Mouse (Mus musculus): ENCODE results near the gene Creb5.

The Creb5 gene

GRCm38 (mm10) chr6:53643481-53643880, 356.4 kb downstream of the Creb5 start:
- no peak for DNase-seq (ENCODE audit: low read depth)

DNA sequence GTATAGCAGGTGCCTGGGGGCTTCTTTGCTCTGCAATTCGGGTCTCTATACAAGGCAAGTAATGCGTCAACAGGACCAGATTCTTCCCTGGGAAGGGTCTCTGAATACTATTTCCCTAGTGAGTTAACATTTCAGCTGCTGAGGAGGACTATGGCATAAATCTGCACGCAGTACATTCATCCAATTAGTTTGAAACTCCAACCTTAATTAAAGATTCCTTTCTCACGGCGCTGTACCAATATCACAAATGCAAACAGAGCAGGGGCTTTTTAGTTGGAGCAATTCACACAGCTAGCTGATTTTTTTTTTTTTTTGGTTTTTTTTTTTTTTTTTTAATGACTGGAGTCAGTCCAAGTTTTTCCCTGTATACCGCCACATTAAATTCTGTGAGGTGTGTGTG, 357.0 kb downstream of the Creb5 start:
- no peak for DNase-seq (ENCODE audit: low read depth)

DNA sequence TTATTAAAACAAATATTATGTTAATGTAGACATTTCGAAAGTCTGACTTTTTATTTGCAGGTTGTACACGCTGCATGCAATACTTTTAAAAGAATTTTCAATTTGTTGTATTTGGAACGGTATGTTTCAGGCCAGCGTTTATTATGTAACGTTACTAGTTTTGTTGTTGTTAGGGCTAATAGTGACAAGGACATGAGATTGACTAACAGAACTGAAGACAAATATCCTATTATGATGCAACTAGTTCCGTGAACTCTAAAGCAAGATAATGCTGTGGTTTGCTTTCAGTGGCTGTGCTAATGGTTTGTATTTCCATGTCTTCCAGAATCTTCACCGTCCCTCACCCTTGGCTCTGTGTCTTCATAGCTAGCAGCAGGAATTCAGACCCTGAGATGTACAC, 357.9 kb downstream of the Creb5 start:
- no peak for DNase-seq (ENCODE audit: low read depth)

GRCm38 (mm10) chr6:53649782-53650181, 362.7 kb downstream of the Creb5 start:
- no peak for DNase-seq (ENCODE audit: low read depth)

DNA sequence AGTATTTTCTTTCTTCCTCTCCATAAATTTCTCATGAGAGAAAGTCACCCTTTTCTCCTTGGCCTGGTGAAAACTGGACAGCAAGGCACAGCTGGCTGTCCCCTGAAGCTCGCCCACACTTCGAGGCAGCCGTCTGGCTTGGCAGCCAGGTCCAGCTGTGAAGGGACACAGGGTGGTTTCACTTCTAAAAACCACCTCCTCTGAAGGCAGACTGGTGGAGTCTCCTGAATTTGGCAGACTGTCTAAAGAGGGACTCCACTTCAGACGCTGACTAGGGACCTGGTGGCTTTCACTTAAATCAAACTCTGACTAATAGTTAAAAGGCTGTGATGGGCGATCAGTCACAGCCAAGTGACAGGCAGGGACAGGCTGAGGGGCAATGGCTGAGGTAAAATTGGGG, 365.6 kb downstream of the Creb5 start:
- no peak for DNase-seq (ENCODE audit: low read depth)

GRCm38 (mm10) chr6:53653706-53654360, 366.8 kb downstream of the Creb5 start:
- DNase-seq (ENCODE audit: low read depth), result no peak

GRCm38 (mm10) chr6:53654361-53654824, 367.3 kb downstream of the Creb5 start:
- no peak for DNase-seq (ENCODE audit: low read depth)

DNA sequence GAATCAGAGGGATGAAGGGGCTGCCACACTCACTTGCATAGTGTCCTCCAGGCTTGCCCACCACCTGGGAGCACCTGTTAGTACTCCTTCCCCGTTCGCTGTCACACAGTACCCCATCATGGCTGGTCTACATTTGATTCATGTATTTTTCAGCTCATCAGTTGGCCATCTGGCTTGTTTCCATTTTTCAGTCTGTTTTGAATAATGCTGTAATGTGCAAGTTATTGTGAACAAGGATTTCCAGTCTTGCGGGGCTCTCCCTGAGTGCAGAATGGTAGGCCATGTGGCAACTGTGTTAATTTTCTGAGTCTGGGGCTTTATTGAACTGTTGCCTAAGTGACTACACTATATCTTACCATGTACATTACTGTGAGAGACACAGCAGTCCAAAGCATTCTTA, 369.4 kb downstream of the Creb5 start:
- no peak for DNase-seq (ENCODE audit: low read depth)

GRCm38 (mm10) chr6:53657483-53657882, 370.4 kb downstream of the Creb5 start:
- DNase-seq (ENCODE audit: low read depth), result no peak

DNA sequence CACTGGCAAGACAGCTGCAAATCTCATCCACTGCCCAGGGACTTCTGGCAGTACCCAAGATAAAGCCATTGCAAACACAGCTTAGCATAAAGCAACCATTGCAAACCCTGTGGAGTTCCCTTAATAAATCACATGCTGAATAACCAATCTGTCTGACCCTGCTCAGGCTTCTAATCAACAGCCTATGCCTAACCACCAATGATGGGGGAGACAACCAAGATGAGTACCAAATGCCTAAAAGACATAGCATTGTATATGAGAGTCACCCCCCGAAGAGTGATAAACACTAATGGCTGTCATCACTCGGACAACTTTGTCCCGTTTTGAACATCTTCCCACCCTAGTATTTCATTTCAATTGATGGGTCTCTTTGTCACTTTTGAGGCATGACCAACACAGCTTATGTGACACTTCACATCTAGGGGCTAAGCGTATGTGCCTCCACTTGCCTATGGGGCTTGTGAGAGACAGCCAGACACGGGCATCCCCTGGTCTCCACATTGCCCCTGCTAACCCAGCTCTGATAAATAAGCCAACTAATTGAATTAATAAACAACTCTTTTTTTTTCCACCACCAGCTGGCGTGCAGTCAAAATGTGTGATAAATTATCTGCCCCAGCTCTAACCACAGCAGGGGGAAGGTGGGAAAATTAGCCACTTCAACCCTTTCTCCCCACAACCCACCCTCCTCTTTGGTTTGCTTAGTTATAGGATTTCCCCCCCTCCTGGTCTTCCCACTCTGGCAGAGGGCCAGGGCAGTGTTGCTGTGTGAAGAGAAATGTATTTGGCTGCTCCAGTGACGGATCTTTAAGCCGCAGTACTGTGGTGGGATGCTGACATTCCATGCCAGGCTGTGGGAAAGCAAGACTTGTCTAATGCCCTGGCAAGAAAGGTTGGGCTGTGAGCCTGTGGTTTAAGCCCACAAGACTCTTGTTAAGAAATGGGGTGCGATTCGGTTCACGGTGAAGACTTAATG, 376.1 kb downstream of the Creb5 start:
- no peak for DNase-seq (ENCODE audit: low read depth)

DNA sequence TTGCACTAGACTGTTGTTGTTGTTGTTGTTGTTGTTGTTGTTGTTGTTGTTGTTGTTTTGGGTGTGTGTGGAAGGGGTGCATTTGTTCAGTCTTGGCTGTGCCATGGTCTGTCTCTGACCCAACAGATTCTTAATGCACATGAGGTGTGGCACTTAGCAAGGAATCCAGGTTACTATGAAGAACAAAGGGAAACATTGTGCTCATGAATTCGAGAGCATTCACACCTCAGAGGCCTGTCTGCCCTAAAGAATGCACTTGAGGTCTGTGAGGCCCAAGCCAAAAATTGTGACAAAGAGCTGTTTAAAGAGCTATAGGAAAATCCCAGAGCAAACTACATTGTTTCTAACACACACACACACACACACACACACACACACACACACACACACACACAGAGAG, 377.7 kb downstream of the Creb5 start:
- DNase-seq (ENCODE audit: low read depth), result no peak

DNA sequence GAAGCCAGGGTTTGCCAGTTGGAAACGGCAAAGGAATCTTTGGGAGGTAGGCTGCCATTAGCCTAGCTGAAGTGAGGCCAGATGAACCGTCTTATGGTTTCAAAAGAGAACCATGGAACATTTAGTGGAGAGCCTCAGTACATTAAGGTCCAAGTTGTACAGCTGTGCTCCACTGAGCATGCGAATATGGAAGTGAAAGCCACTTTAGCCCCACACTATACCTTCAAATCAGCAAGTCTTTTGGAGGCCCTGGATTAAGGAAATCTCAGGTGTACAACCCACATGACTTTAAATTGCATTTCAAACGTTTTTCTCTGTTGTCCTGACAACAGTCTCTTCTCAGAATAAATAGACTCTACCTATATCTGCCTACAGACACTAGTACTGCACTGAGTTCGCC, 379.4 kb downstream of the Creb5 start:
- no peak for DNase-seq (ENCODE audit: low read depth)

DNA sequence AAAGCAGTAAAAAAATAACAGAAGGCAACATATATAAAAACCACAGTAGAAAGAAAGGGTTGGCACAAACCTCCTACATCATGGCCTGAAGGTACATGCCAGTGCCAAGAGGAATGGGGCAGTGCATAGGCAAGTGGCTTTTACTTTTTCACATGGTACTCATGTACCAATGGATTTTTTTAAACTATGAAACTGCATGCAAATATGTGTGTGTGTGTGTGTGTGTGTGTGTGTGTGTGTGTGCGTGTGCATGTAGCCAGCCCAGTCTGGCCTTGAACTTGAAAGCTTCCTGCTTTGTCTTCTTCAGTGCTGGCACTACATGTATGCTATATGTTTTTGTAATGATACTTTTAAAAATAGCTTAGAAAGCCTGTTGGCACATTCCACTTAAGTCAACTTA, 391.2 kb downstream of the Creb5 start:
- no peak for DNase-seq (ENCODE audit: low read depth)

GRCm38 (mm10) chr6:53680046-53680445, 393.0 kb downstream of the Creb5 start:
- DNase-seq (ENCODE audit: low read depth), result no peak

DNA sequence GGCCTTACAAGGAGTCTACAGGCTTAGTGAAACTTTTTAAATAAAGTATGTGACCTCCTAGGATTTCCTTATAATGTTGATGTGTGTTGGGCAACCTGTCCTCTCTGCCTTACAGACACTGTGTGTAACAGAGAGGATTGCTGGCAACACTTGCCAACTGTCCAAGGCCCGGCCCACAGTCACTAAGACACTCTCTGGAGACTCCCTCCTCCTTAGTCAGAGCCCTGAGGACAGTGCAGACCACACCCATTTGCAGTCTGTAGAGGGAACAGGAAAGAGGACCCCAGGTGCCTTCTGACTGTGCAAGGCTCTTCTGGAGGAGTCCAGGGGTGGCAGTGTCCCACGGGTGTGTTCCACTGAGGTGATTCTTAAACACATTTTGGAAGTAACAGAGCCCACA, 397.3 kb downstream of the Creb5 start:
- no peak for DNase-seq (ENCODE audit: low read depth)

GRCm38 (mm10) chr6:53685323-53685722, 398.3 kb downstream of the Creb5 start:
- no peak for DNase-seq (ENCODE audit: low read depth)

DNA sequence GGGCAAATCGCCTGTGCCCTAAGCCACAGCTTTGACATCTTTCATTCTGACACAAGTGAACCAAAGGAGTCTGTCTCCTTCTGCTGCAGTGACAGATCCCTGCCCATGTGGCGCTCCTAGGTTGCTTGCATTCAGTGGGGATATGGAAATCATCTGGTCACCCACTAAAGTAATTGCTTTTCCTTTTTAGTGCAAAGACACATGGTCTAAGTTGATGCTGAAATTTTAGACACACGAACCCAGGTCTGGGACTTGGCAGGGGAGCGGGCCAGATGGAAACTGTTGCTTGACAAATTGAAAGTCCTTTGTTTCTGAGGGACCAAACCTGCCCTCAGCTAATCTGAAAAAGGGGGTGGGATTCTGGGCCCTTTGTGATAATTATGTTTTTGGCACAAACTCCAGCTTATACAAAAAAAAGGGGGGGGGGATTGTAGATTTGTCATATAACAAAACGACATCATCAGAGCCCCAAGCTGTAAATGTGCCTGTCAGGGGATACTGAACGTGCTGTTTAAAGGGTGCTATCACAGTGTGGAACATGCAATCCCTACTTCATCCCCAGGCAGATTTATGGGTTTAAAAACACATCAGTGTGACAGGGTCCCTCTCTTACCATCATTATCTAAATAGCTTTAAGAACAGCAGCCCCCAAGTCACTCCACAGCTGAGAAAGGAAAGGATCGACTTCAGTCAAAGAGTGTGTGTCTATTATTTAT, 401.9 kb downstream of the Creb5 start:
- DNase-seq (ENCODE audit: low read depth), result no peak

- DNase-seq (ENCODE audit: low read depth), result no peak
These were observed 403.9 kb downstream of the Creb5 start for GRCm38 (mm10) chr6:53691006-53691405.

GRCm38 (mm10) chr6:53695216-53695615, 408.1 kb downstream of the Creb5 start:
- DNase-seq (ENCODE audit: low read depth), result no peak

- DNase-seq (ENCODE audit: low read depth), result no peak
These were observed 409.4 kb downstream of the Creb5 start for GRCm38 (mm10) chr6:53696471-53696870.

- DNase-seq (ENCODE audit: low read depth), result no peak
These were observed 409.9 kb downstream of the Creb5 start for GRCm38 (mm10) chr6:53696921-53697320.

- no peak for DNase-seq (ENCODE audit: low read depth)
These were observed 411.2 kb downstream of the Creb5 start for GRCm38 (mm10) chr6:53698128-53698749.
